Mouse (Mus musculus) activated CD4-positive, CD25-positive, alpha-beta regulatory T cell (primary cell): ENCODE results near the gene Rhox3a. TPM values are rescaled to one million over a fixed set of nuclear protein-coding genes. Genes with fewer than 3 reads are reported as not detected.

ENCODE experiments used
- polyA plus RNA-seq, 2 experiments: library from polyadenylated mRNA; unstranded; fragments of 100-300 nt; shearing (Covaris generic); gene quantifications; one replicate each; pipeline ENCODE4 v1.2.1; 2017

Rhox3a gene
- not detected for polyA plus RNA-seq

DNA sequence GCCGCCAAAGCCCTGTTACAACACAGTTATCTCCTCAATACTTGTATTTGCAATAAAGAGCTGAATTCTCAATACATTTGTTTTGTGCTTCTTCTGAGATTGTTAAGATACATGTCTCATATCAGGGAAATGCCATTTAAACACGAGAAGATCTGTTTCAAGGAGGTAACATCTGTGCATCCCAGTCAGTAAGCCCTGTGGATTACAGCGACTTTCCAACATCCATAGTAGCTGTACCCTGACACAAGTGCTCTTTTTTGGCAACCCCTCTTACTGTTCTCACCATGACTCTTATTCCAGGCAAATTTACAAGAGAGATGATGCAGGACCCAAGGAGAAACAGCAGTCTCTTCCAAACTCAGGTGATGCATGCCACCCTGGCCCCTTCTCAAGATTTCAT, at the start of gene Rhox3a:
TSS of gene Rhox3a (plus strand) at position 301 of the 400 bp plus-strand sequence.

GRCm38 (mm10) chrX:37210941-37211340, 38.8 kb upstream of the Rhox3a start, which contains the start of gene Gm9:
Gene Gm9 (minus strand): TSS chrX:37211041.

GRCm38 (mm10) chrX:37222158-37222557, 27.6 kb upstream of the Rhox3a start, which contains the start of gene Rhox1:
Gene Rhox1 (minus strand): TSS chrX:37222258.

DNA sequence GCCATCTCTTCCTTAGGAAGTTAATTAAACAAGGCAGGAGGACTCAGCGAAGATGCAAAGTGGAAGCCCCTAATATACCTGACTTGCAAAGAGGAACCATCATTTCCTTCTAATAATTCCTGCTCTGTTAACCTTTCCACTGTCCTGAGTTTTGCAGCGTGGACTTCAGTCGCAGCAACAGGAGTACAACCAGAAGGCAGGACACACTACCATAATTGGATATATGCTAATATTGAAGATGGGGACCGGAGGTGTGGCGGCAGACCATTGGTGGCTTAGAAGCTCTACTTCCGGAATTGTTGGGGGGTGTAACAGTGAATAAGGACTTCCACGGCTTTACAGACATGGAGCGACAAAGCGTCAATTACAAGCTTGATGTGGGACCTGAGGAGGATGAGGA, 5.0 kb upstream of the Rhox3a start, which contains the start of gene Rhox2a:
TSS of gene Rhox2a (plus strand) at position 301 of the 400 bp plus-strand sequence.

GRCm38 (mm10) chrX:37265038-37265437, 15.3 kb downstream of the Rhox3a start, which contains the start of gene Rhox4a:
Gene Rhox4a (plus strand): TSS chrX:37265338.

Other genes starting within 250 kb of the Rhox3a start
- not detected for gene Sowahd, start 201.1 kb upstream of the Rhox3a start, polyA plus RNA-seq
- gene Rpl39, start 164.5 kb upstream of the Rhox3a start, polyA plus RNA-seq, result 100 to 1,000 TPM; 448 to 584 TPM
- 10 to 100 TPM; 24.7 to 30.3 TPM for gene Upf3b, start 139.6 kb upstream of the Rhox3a start, polyA plus RNA-seq
- 10 to 100 TPM; 20.1 to 25.1 TPM for gene Nkap, start 123.1 kb upstream of the Rhox3a start, polyA plus RNA-seq
- under 1 TPM; 0.08 to 0.26 TPM for gene Akap14, start 81.1 kb upstream of the Rhox3a start, polyA plus RNA-seq
- 100 to 1,000 TPM; 293 to 300 TPM for gene Ndufa1, start 58.8 kb upstream of the Rhox3a start, polyA plus RNA-seq
- 10 to 100 TPM; 10.3 to 15.5 TPM for gene Rnf113a1, start 58.7 kb upstream of the Rhox3a start, polyA plus RNA-seq
- not detected for gene Gm9, start 38.9 kb upstream of the Rhox3a start, polyA plus RNA-seq
- under 1 TPM in 1 of 2 experiments, not detected in 1; 0.33 TPM for gene Rhox1, start 27.7 kb upstream of the Rhox3a start, polyA plus RNA-seq
- gene Rhox2a, start 4.9 kb upstream of the Rhox3a start, polyA plus RNA-seq, result not detected
- gene Rhox4a, start 15.4 kb downstream of the Rhox3a start, polyA plus RNA-seq, result not detected
- gene Rhox3a2, start 130.1 kb downstream of the Rhox3a start, polyA plus RNA-seq, result not detected
- gene Rhox4a2, start 140.9 kb downstream of the Rhox3a start, polyA plus RNA-seq, result under 1 TPM in 1 of 2 experiments, not detected in 1; 0.61 TPM
- not detected for gene Rhox2b, start 162.1 kb downstream of the Rhox3a start, polyA plus RNA-seq
- under 1 TPM in 1 of 2 experiments, not detected in 1; 0.55 TPM for gene Rhox4b, start 182.6 kb downstream of the Rhox3a start, polyA plus RNA-seq
- not detected for gene Rhox2c, start 203.8 kb downstream of the Rhox3a start, polyA plus RNA-seq
- gene Rhox3c, start 208.7 kb downstream of the Rhox3a start, polyA plus RNA-seq, result not detected
- gene Rhox4c, start 230.4 kb downstream of the Rhox3a start, polyA plus RNA-seq, result not detected
- not detected for gene Rhox2d, start 243.5 kb downstream of the Rhox3a start, polyA plus RNA-seq